Mouse (Mus musculus) forebrain, embryonic 12.5 days (tissue): Measurements from ENCODE around the gene Trhr2. TPM values are rescaled to one million over a fixed set of nuclear protein-coding genes. Genes with fewer than 3 reads are reported as not detected.

ENCODE experiments used
- ATAC-seq: fragments of 200-750 bp; cut with Nextera tagmentation; 2 replicates; pipeline ENCODE4 v1.8.0; 2017; ENCODE audit warnings: moderate TSS enrichment; ENCODE audit not compliant: low FRiP score
- H3K27ac ChIP-seq: fragments of 300-500 bp; sonication (generic); 2 replicates; pipeline ENCODE4 v1.5.1; 2016; ENCODE audit warnings: mild to moderate bottlenecking
- H3K27me3 ChIP-seq: fragments of 300-500 bp; sonication (generic); 2 replicates; pipeline ENCODE4 v1.6.1; 2016; ENCODE audit warnings: mild to moderate bottlenecking
- H3K36me3 ChIP-seq: fragments of 300-500 bp; sonication (generic); replicated peaks from 2 replicates; pipeline ENCODE4 v1.6.1; 2016; ENCODE audit warnings: mild to moderate bottlenecking
- H3K4me1 ChIP-seq: fragments of 300-500 bp; sonication (generic); 2 replicates; pipeline ENCODE4 v1.6.1; 2016
- H3K4me2 ChIP-seq: fragments of 300-500 bp; sonication (generic); 2 replicates; pipeline ENCODE4 v1.6.1; 2016; ENCODE audit warnings: mild to moderate bottlenecking, moderate library complexity
- H3K4me3 ChIP-seq: fragments of 300-500 bp; sonication (generic); replicated peaks from 2 replicates; pipeline ENCODE4 v1.5.1; 2016; ENCODE audit warnings: mild to moderate bottlenecking
- H3K9ac ChIP-seq: fragments of 300-500 bp; sonication (generic); 2 replicates; pipeline ENCODE4 v1.6.1; 2016; ENCODE audit warnings: mild to moderate bottlenecking
- H3K9me3 ChIP-seq: fragments of 300-500 bp; sonication (generic); 2 replicates; pipeline ENCODE4 v1.6.1; 2016
- WGBS: fragments of 180-500 bp; shearing (Covaris S2); methylation state at CpG from one replicate; pipeline ENCODE4 v1.1.7; 2016; 5-methylcytosine and 5-hydroxymethylcytosine counted together
- polyA plus RNA-seq: library from polyadenylated mRNA; unstranded; fragments of >200 nt; fragmentation: Nextera tagmentation; extraction: Ambion mirVana; gene quantifications from 2 replicates; pipeline ENCODE4 v1.2.1, GENCODE M21; 2016

Trhr2 gene
- not detected in 2 replicates for polyA plus RNA-seq

DNA sequence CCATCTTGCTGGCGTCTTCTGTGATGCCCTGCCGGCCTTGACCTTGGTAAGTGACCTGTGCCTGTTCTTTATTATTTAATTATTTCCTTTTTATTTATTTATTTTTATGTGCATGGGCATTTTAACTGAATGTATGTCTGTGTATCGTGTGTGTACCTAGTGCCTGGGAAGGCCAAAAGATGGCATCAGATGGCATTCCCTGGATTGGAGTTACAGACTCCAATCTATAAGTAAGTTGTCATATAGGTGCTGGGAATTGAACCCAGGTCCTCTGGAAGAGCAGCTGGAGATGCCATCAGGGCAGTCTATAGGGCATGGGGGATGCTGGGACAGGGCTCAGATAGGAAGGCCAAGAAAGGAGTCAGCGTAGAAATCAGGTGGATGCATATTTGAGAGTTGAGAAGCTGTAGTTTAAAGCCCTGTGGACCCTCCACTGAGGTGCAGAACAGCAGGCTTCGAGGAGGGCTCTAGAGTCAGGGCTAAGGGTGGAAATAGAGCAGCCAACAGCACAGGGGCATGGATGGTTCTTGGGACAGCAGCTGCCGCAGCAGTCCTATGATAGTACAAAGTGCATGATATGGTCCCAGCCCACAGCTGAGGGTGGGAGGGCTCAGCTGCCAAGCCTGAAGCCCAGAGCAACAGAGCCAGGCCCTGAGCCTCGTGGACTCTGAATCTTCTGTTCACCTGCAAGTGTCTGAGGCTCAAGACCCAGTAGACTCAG lies at the start of gene Trhr2:
Trhr2 (minus strand) TSS at position 51 of the 721 bp plus-strand sequence.
- H3K4me1 ChIP-seq, result no peaks in the 10 kb centered on the region
- H3K9ac ChIP-seq, result no peak within 1 kb of the TSS
- no peaks in the 10 kb centered on the region for H3K36me3 ChIP-seq
- H3K9me3 ChIP-seq, result no peaks in the 10 kb centered on the region
- no peak within 1 kb of the TSS for H3K4me3 ChIP-seq
- no peak for ATAC-seq
- WGBS, result 86% methylated on average over 7 of the region's 7 CpGs
- no peak within 1 kb of the TSS for H3K4me2 ChIP-seq
- H3K27ac ChIP-seq, result no peak within 1 kb of the TSS
- peaks cover 53% of the 10 kb centered on the region for H3K27me3 ChIP-seq

DNA sequence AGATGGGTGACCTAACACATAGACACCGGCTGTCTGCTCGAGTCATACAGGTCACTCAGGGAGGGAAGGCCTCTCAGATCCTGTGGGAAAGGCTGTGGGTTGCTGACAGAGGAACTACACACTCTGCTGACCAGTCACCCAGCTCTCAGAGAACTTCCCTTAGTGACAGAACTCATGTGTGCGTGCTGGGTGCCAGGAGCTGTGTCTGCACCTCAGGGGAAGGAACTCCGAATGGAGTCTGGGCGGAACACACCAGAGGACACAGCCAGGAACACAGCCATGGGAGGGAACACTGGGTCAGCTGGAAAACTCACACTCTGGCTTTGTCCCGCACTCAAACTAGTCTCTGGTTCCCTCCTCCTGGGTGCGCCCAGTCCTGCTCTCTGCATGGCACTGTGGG lies 47.1 kb upstream of the Trhr2 start:
- H3K36me3 ChIP-seq, result peaks cover 99% of the 10 kb centered on the region
- H3K9me3 ChIP-seq, result no peaks in the 10 kb centered on the region
- WGBS, result 94% methylated on average over 7 of the region's 7 CpGs
- H3K4me2 ChIP-seq, result no peak overlapping the region
- H3K27ac ChIP-seq, result no peak overlapping the region
- ATAC-seq, result no peak
- no peaks in the 10 kb centered on the region for H3K27me3 ChIP-seq
- H3K4me1 ChIP-seq, result no peaks in the 10 kb centered on the region
- no peak overlapping the region for H3K9ac ChIP-seq
- no peak overlapping the region for H3K4me3 ChIP-seq

DNA sequence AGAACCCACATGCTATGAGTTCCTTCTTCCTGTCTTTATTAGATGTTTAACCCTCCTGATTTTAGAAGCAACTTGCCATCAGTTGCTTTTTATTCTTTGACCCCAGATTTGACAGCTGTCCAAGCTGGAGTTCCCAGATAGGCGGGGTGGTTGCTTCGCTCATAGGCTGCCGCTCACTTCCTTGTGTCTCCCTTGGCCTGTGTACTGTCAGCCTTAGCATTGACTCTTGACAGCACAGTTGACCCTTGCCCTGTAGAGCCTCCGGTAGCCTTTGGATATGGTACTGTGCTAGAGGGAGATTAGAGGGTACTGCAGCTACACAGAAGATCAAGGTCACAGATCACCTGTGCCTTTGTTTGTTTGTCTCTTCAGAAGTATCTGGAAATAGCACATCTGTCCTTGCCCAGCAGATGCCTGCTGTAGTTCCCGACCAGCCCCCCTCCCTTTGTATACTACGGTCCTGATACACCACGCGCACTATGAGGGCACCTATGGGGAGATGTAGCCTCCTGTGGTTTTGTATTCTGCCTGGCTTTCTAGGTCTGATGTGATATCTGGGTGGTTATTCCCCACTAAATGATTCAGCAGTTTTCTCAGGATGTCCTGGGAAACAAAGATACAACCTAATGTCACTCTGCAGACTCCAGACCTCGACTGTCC lies 44.7 kb upstream of the Trhr2 start:
- Histone ChIP-seq H3K9me3 (no peaks in the 10 kb centered on the region), H3K27ac (no peak overlapping the region), H3K4me2 (no peak overlapping the region), H3K4me3 (no peak overlapping the region), H3K9ac (no peak overlapping the region), H3K4me1 (no peaks in the 10 kb centered on the region), H3K36me3 (peaks cover 99% of the 10 kb centered on the region), H3K27me3 (no peaks in the 10 kb centered on the region)
- 93% methylated on average over 9 of the region's 9 CpGs for WGBS
- no peak for ATAC-seq

DNA sequence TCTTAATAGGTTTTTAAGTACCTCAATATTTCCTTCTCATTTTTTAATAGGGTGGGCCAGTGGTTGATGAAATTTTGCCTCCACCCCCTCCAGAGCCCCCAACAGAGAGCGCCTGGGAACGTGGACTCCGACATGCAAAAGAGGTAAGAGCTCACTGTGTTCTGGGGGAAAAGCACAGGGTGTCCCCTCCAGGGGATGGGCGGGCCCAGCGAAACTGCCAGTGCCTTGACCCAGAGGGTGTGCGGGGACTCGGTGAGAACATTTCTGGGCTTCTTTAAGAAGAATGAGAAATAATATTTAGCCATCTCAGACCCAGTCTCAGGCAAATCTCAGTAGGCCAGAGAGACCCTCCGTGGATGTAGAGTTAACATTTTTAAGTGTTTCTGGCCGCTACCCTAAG lies 37.6 kb upstream of the Trhr2 start:
- H3K27ac ChIP-seq, result no peak overlapping the region
- H3K9ac ChIP-seq, result no peak overlapping the region
- H3K27me3 ChIP-seq, result no peaks in the 10 kb centered on the region
- peaks cover 89% of the 10 kb centered on the region for H3K36me3 ChIP-seq
- no peak overlapping the region for H3K4me2 ChIP-seq
- H3K4me3 ChIP-seq, result no peak overlapping the region
- H3K4me1 ChIP-seq, result no peaks in the 10 kb centered on the region
- no peak for ATAC-seq
- no peaks in the 10 kb centered on the region for H3K9me3 ChIP-seq
- 95% methylated on average over 9 of the region's 9 CpGs for WGBS

GRCm38 (mm10) chr8:122395291-122395690 lies 34.7 kb upstream of the Trhr2 start:
- Histone ChIP-seq H3K27me3 (no peaks in the 10 kb centered on the region), H3K27ac (no peak overlapping the region), H3K4me1 (no peaks in the 10 kb centered on the region), H3K4me3 (no peak overlapping the region), H3K4me2 (no peak overlapping the region), H3K9ac (no peak overlapping the region), H3K36me3 (peaks cover 84% of the 10 kb centered on the region), H3K9me3 (no peaks in the 10 kb centered on the region)
- no peak for ATAC-seq
- 89% methylated on average over 6 of the region's 6 CpGs for WGBS

DNA sequence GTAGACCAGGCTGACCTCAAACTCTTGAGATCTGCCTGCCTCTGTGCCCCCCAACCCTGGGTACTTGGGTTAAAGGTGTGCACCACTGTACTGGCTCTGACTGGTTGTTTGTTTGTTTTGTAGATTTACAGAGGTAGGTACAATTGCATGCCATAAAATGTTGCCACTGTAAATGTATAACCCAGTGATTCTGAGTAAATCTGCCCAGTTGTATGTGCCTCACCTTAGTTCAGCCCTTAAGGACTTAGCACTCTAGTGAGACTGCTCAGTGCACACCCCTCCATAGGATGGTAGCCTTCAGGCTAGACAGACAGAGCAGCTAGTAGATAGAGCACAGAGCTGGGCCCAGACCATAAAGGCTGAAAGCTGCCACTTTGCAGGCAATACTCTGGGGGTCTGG lies 33.2 kb upstream of the Trhr2 start:
- Histone ChIP-seq H3K36me3 (peaks cover 83% of the 10 kb centered on the region), H3K27me3 (no peaks in the 10 kb centered on the region), H3K4me3 (no peak overlapping the region), H3K9me3 (no peaks in the 10 kb centered on the region), H3K4me1 (no peaks in the 10 kb centered on the region), H3K9ac (no peak overlapping the region), H3K4me2 (no peak overlapping the region), H3K27ac (no peak overlapping the region)
- ATAC-seq, result no peak

GRCm38 (mm10) chr8:122390758-122391157 lies 30.2 kb upstream of the Trhr2 start:
- no peaks in the 10 kb centered on the region for H3K27me3 ChIP-seq
- H3K4me2 ChIP-seq, result no peak overlapping the region
- no peaks in the 10 kb centered on the region for H3K4me1 ChIP-seq
- peaks cover 91% of the 10 kb centered on the region for H3K36me3 ChIP-seq
- H3K27ac ChIP-seq, result no peak overlapping the region
- no peak overlapping the region for H3K4me3 ChIP-seq
- 95% methylated on average over 3 of the region's 3 CpGs for WGBS
- no peaks in the 10 kb centered on the region for H3K9me3 ChIP-seq
- no peak for ATAC-seq
- H3K9ac ChIP-seq, result no peak overlapping the region

DNA sequence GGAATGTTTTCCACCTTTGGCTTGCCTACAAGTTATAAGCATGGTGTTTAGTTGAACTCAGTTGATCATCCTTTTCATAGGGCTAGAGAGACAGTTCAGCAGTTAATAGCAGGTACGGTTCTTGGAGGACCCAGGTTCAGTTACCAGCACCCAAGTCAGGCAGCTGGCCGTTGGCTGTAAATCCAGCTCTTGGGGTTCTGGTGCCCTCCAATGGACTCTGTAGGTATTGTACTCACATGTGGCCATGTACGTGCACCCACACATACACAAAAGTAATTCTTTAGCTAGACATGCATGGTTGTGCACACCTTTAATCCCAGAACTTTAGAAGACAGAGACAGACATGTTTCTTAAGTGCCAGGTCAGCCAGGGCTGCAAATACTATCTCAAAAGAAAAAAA lies 28.8 kb upstream of the Trhr2 start:
- no peak overlapping the region for H3K27ac ChIP-seq
- 84% methylated on average over 3 of the region's 3 CpGs for WGBS
- H3K9me3 ChIP-seq, result no peaks in the 10 kb centered on the region
- no peaks in the 10 kb centered on the region for H3K4me1 ChIP-seq
- no peak for ATAC-seq
- H3K27me3 ChIP-seq, result no peaks in the 10 kb centered on the region
- H3K9ac ChIP-seq, result no peak overlapping the region
- no peak overlapping the region for H3K4me3 ChIP-seq
- H3K4me2 ChIP-seq, result no peak overlapping the region
- H3K36me3 ChIP-seq, result peaks cover 93% of the 10 kb centered on the region

DNA sequence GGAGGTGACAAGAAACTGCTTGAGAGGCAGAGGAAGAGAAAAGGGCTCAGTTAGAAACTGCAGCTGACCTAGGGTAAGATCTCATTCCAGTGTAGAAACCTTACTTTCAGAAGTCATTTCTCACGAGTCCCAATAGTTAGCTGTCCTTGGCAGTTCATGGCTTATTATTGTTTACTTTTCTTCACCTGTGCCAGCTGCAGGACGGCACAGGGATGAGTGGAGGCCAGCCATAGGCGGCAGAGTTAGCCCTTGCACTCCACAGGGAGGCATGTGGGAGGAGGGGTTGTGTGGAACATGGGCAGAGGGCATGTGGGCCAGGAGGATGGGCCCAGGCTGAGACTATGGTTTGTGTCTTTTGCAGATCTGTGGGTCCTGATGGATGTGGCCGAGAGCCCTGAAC lies 22.5 kb upstream of the Trhr2 start:
- Histone ChIP-seq H3K9ac (no peak overlapping the region), H3K27me3 (no peaks in the 10 kb centered on the region), H3K36me3 (peaks cover 74% of the 10 kb centered on the region), H3K4me1 (peaks cover 12% of the 10 kb centered on the region), H3K27ac (no peak overlapping the region), H3K9me3 (no peaks in the 10 kb centered on the region), H3K4me3 (no peak overlapping the region), H3K4me2 (no peak overlapping the region)
- no peak for ATAC-seq
- WGBS, result 91% methylated on average over 4 of the region's 4 CpGs

DNA sequence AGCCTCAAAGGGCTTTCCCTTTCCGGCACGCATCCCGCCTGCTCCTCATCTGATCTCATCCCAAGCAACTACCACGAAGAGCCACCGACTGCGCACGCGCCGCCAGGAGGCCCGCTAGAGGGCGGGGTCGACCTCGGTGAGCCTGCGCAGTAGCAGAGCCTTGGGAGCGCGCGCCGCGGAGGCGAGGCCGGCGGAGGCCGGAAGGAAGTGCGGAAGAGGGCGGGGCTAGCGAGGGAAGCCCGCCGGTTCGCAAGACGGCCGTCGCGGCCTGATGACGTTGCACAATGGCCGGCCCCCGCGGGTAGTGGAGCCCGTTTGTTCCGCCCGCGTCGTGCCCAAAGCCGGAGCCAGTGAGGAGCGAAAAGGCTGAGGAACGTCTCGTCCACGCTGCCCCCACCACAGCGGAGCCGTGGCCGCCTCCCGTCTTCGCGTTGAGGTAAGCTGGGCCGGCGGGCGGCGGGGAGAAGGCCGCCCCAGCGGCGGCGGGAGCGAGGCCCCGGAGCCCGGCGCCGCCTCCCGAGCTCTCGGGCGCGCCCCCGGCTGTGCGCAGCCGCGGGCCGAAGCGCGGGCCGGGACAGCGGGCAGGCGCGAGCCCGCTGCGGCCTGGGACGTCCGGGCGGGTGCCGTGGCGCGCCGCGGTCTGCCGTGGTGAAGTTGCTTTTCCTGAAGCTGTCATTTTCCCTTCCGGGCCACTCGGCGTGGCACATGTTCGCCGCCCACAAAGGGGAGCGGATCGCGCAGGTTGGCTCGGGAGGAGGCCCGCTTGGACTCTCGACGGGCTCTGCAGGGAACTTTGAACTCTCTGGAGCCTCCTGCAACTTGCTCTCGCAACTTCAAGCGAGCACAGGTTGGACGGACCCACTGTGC lies 16.1 kb upstream of the Trhr2 start, which contains the start of gene Zc3h18:
Zc3h18 (plus strand) TSS at position 245 of the 867 bp plus-strand sequence.
- under 1% methylated on average over 93 of the region's 107 CpGs for WGBS
- peak within 1 kb of the TSS; percentile 96 for H3K4me3 ChIP-seq
- H3K9me3 ChIP-seq, result no peaks in the 10 kb centered on the region
- ATAC-seq, result peak; percentile 93
- peak within 1 kb of the TSS; percentile 88 for H3K9ac ChIP-seq
- peaks cover 23% of the 10 kb centered on the region for H3K36me3 ChIP-seq
- peak within 1 kb of the TSS; percentile 93 for H3K27ac ChIP-seq
- H3K27me3 ChIP-seq, result no peaks in the 10 kb centered on the region
- peak within 1 kb of the TSS; percentile 88 for H3K4me2 ChIP-seq
- peaks cover 26% of the 10 kb centered on the region for H3K4me1 ChIP-seq

DNA sequence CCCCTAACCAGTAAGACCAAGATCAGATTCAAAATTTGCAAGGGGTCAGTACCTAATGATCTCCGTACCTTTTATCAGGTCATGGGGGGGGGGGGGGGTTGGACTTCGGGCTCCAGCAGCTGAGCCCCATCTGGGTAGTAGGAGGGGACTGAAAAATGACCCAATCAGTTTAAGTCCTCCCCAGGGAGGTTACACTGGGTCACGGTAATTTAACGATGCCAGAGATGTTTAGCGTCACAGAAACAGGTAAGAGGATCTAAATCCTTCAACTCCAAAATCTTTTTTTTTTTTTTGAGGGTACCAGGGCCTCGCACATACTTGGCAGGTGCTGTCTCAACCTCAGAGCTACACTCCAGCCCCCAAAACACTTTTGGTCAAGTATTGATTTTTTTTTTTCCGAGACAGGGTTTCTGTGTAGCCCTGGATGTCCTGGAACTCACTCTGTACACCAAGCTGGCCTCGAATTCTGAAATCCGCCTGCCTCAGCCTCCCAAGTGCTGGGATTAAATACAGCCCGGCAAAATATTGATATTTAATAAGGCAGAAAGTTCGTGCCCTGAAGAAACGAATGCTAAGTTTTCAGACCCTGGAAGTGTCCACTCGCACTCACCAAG lies 15.3 kb upstream of the Trhr2 start:
- no peak overlapping the region; the same call in 1 of the 2 replicates for H3K9ac ChIP-seq
- peaks cover 19% of the 10 kb centered on the region for H3K36me3 ChIP-seq
- peak; percentile 50 for ATAC-seq
- peak overlapping the region; percentile 96 for H3K4me3 ChIP-seq
- H3K4me2 ChIP-seq, result peak overlapping the region; percentile 88
- no peaks in the 10 kb centered on the region for H3K9me3 ChIP-seq
- H3K4me1 ChIP-seq, result peaks cover 26% of the 10 kb centered on the region
- peak overlapping the region; percentile 16; the same call in 1 of the 2 replicates for H3K27ac ChIP-seq
- no peaks in the 10 kb centered on the region for H3K27me3 ChIP-seq
- WGBS, result 29% methylated on average over 13 of the region's 13 CpGs

- peaks cover 26% of the 10 kb centered on the region for H3K4me1 ChIP-seq
- ATAC-seq, result no peak
- no peak overlapping the region for H3K27ac ChIP-seq
- H3K36me3 ChIP-seq, result peaks cover 15% of the 10 kb centered on the region
- H3K4me3 ChIP-seq, result 0 out of 2 replicates have a peak overlapping the region, but pooled peaks have one; percentile 96
- H3K27me3 ChIP-seq, result no peaks in the 10 kb centered on the region
- 94% methylated on average over 7 of the region's 7 CpGs for WGBS
- peak overlapping the region; percentile 88 for H3K4me2 ChIP-seq
- no peaks in the 10 kb centered on the region for H3K9me3 ChIP-seq
- H3K9ac ChIP-seq, result no peak overlapping the region
Measured at GRCm38 (mm10) chr8:122375320-122375719, 14.8 kb upstream of the Trhr2 start.
